In genomic region chr14:120836535-120837316, GRCm38 (mm10) we compare ENCODE assay signal across 13 mouse cellular contexts.
"Had no signal": no experiment of that assay in that cellular context is flagged by ENCODE, and none has a peak within 500 bp of the region (broad histone marks: within the 10 kb centered on the region; RNA-seq: fewer than 3 reads in every experiment).

No protein-coding gene starts in this region.

- H3K27ac ChIP-seq: kidney, postnatal 0 days; layer of hippocampus, adult 2 months; limb, embryonic 10.5 days; liver, embryonic 15.5 days; neural tube, embryonic 13.5 days had no signal

- ATAC-seq: lung, postnatal 0 days had no signal

- H3K4me3 ChIP-seq: layer of hippocampus, adult 2 months; limb, embryonic 10.5 days; liver, embryonic 15.5 days; neural tube, embryonic 13.5 days had no signal

- H3K36me3 ChIP-seq: limb, embryonic 10.5 days; liver, embryonic 15.5 days; neural tube, embryonic 13.5 days had no signal

- H3K9me3 ChIP-seq: limb, embryonic 10.5 days; liver, embryonic 15.5 days; neural tube, embryonic 13.5 days had no signal

- H3K9ac ChIP-seq: liver, embryonic 15.5 days; neural tube, embryonic 13.5 days had no signal

- DNase-seq: kidney, adult 9 months; kidney, postnatal 36 days; lung, adult 2 months; lung, postnatal 36 days; right cerebral cortex, postnatal 14 days; thymus, postnatal 36 days had no signal

- H3K27me3 ChIP-seq: liver, embryonic 15.5 days; neural tube, embryonic 13.5 days had no signal

- H3K4me2 ChIP-seq: liver, embryonic 11.5 days; liver, embryonic 15.5 days; neural tube, embryonic 13.5 days had no signal
